Mouse (Mus musculus): ENCODE results near the gene Cblb. TPM values are rescaled to one million over a fixed set of nuclear protein-coding genes. Genes with fewer than 3 reads are reported as not detected.

Cblb gene
- polyA plus RNA-seq (2012; rRNA removed) = 7.1 and 7.3 TPM in 2 replicates

GRCm38 (mm10) chr16:52031091-52031689, at the start of gene Cblb:
TSS of gene Cblb (plus strand) at chr16:52031225.

All from colon, adult 2 months (tissue).